Mouse (Mus musculus): ENCODE measurements at regions not wholly inside any gene's neighbourhood (a gene's known extent, or its start where the extent isn't known, plus 50 kb on each side); places are given as distances from the start of the nearest gene placed in this dataset.

DNA sequence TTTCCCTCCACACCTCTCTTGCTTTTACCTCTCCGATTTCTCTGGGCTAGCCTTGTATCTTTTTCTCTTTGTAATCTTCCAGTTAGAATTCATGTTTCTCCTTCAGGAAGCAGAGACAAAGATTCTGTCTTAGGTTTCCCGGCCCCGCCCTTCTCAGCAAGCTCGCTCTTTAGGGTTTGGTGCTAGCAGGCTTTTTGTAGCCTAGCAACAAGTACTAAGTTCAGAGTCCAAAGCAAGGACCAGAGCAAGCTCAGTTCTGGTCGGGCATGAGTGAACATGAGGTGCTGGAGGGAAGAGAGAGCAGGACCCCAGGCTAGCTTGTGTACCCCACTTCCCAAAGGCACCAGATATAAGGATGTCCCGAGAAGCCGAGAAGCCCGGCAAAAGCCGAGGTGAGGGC lies 70.0 kb upstream of the 4931429L15Rik start:
- H3K36me3 ChIP-seq (replicated peaks): no peaks in the 10 kb centered on the region

GRCm38 (mm10) chr9:46388677-46389676 lies 69.2 kb upstream of the 4931429L15Rik start:
- Histone ChIP-seq H3K9me3 (replicated peaks) (peaks cover 16% of the 10 kb centered on the region; the same call in 1 of the 2 replicates), H3K27me3 (ENCODE audit: insufficient read depth, low read length) (0 out of 2 replicates have a peak, but pooled peaks cover 2% of the 10 kb centered on the region), H3K4me3 (ENCODE audit: low read depth, low read length) (no peak overlapping the region), H3K36me3 (replicated peaks) (no peaks in the 10 kb centered on the region), H3K4me1 (ENCODE audit: insufficient read depth, low read depth, low read length) (no peaks in the 10 kb centered on the region)
- TF ChIP-seq POLR2AphosphoS5 (IDR thresholded peaks at IDR 0.05; ENCODE audit: insufficient replicate concordance, low read depth, low read length) (no peak), GATA1 (IDR thresholded peaks at IDR 0.05; ENCODE audit: borderline replicate concordance, low read length) (no peak), TAL1 (conservative IDR thresholded peaks at IDR 0.05; ENCODE audit: low read depth, low read length) (no peak), GATA2 (IDR thresholded peaks at IDR 0.05; ENCODE audit: borderline replicate concordance, low read depth, low read length) (no peak)
- DNase-seq (ENCODE audit: low spot score): no peak
- no peak for ATAC-seq (ENCODE audit: extremely low read depth, insufficient number of reproducible peaks, low FRiP score, poor library complexity, severe bottlenecking)

More for the DNA sequence above, 70.0 kb upstream of the 4931429L15Rik start:
- H3K27me3 ChIP-seq (ENCODE audit: insufficient read depth, low read length): 0 out of 2 replicates have a peak, but pooled peaks cover 2% of the 10 kb centered on the region
- DNase-seq (ENCODE audit: low spot score) (no peak), ATAC-seq (ENCODE audit: extremely low read depth, insufficient number of reproducible peaks, low FRiP score, poor library complexity, severe bottlenecking) (no peak)
- TF ChIP-seq GATA1 (IDR thresholded peaks at IDR 0.05; ENCODE audit: borderline replicate concordance, low read length): no peak
- no peak for TF ChIP-seq CTCF (IDR thresholded peaks at IDR 0.05; ENCODE audit: low read depth, low read length)
- TF ChIP-seq TAL1 (conservative IDR thresholded peaks at IDR 0.05; ENCODE audit: low read depth, low read length): no peak
- TF ChIP-seq POLR2AphosphoS5 (IDR thresholded peaks at IDR 0.05; ENCODE audit: insufficient replicate concordance, low read depth, low read length): no peak
- no peak for TF ChIP-seq GATA2 (IDR thresholded peaks at IDR 0.05; ENCODE audit: borderline replicate concordance, low read depth, low read length)
- H3K4me3 ChIP-seq (ENCODE audit: low read depth, low read length): no peak overlapping the region
- H3K9me3 ChIP-seq (replicated peaks): peaks cover 19% of the 10 kb centered on the region; the same call in 1 of the 2 replicates
- H3K4me1 ChIP-seq (ENCODE audit: insufficient read depth, low read depth, low read length): no peaks in the 10 kb centered on the region

DNA sequence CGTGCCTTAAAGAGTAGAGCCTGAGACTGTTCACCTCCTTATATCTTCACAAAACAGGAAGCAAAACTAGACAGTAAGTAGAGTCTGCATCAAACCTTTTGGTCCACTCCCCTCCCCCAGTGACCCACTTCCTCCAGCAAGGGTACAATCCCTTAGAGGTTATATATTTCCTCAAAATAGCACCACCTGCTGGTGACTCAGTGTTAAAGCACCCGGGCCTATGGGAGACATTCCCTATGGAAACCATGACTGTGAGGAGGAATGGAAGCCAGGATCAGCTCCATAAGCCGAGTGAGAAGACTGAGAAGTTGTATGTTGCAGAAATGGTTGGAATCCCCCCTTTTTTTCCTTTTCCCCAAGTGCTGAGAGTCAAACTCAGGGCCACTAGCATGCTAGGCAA lies 66.5 kb upstream of the 4931429L15Rik start:
- DNase-seq (ENCODE audit: low spot score) (no peak), ATAC-seq (ENCODE audit: extremely low read depth, insufficient number of reproducible peaks, low FRiP score, poor library complexity, severe bottlenecking) (no peak)
- Histone ChIP-seq H3K27me3 (ENCODE audit: insufficient read depth, low read length) (0 out of 2 replicates have a peak, but pooled peaks cover 2% of the 10 kb centered on the region), H3K4me3 (ENCODE audit: low read depth, low read length) (no peak overlapping the region), H3K36me3 (replicated peaks) (no peaks in the 10 kb centered on the region), H3K4me1 (ENCODE audit: insufficient read depth, low read depth, low read length) (no peaks in the 10 kb centered on the region), H3K9me3 (replicated peaks) (0 out of 2 replicates have a peak, but pooled peaks cover 9% of the 10 kb centered on the region)
- no peak for TF ChIP-seq POLR2AphosphoS5 (IDR thresholded peaks at IDR 0.05; ENCODE audit: insufficient replicate concordance, low read depth, low read length)
- TF ChIP-seq GATA1 (IDR thresholded peaks at IDR 0.05; ENCODE audit: borderline replicate concordance, low read length): no peak
- TF ChIP-seq CTCF (IDR thresholded peaks at IDR 0.05; ENCODE audit: low read depth, low read length): no peak
- no peak for TF ChIP-seq GATA2 (IDR thresholded peaks at IDR 0.05; ENCODE audit: borderline replicate concordance, low read depth, low read length)

DNA sequence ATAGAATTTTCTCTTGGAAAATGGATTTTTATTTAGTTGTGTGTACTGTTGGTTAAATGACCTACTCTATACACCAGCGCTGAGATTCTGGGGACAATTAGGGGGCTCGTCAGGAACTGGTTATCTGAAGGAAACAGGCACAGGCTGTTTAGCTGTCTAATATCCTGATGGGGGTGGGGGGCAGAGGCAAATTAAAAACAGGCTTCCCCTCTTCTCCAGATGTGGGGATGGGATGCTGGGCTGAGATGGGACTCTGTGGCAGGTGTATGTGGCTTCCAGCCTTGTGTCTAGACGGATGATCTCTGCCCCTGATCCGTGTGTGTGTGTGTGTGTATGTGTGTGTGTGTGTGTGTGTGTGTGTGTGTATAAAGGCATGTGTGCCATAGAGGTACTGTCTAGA lies 61.6 kb upstream of the 4931429L15Rik start:
- no peak for TF ChIP-seq TAL1 (conservative IDR thresholded peaks at IDR 0.05; ENCODE audit: low read depth, low read length)
- no peak for TF ChIP-seq POLR2AphosphoS5 (IDR thresholded peaks at IDR 0.05; ENCODE audit: insufficient replicate concordance, low read depth, low read length)
- TF ChIP-seq GATA2 (IDR thresholded peaks at IDR 0.05; ENCODE audit: borderline replicate concordance, low read depth, low read length): no peak
- H3K4me3 ChIP-seq (ENCODE audit: low read depth, low read length): no peak overlapping the region
- H3K27me3 ChIP-seq (ENCODE audit: insufficient read depth, low read length): no peaks in the 10 kb centered on the region

DNA sequence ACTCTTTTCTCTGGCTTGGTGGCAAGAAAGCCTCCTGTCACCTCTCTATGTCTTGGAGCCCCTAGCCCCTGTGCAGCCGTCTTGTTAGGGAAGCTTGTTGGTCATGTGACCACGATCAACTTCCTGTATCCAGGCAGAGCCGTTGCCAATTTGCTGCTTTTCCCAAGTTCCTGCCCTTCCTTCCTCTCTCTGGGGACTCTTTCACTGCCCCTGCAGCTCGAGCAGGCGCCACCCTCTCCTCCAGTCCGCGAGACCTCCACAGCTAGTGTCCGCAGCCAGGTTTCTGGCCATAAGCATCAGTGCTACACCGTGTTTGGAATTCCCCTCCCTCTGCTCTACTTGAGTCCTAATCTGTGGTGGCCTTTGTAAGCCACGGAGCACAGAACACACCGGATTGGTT lies 59.7 kb upstream of the 4931429L15Rik start:
- Histone ChIP-seq H3K27me3 (ENCODE audit: insufficient read depth, low read length) (no peaks in the 10 kb centered on the region), H3K36me3 (replicated peaks) (no peaks in the 10 kb centered on the region), H3K9me3 (replicated peaks) (peaks cover 6% of the 10 kb centered on the region; the same call in 1 of the 2 replicates), H3K4me1 (ENCODE audit: insufficient read depth, low read depth, low read length) (no peaks in the 10 kb centered on the region), H3K4me3 (ENCODE audit: low read depth, low read length) (no peak overlapping the region)
- ATAC-seq (ENCODE audit: extremely low read depth, insufficient number of reproducible peaks, low FRiP score, poor library complexity, severe bottlenecking) (no peak), DNase-seq (ENCODE audit: low spot score) (no peak)
- TF ChIP-seq GATA2 (IDR thresholded peaks at IDR 0.05; ENCODE audit: borderline replicate concordance, low read depth, low read length) (no peak), GATA1 (IDR thresholded peaks at IDR 0.05; ENCODE audit: borderline replicate concordance, low read length) (no peak), CTCF (IDR thresholded peaks at IDR 0.05; ENCODE audit: low read depth, low read length) (no peak), TAL1 (conservative IDR thresholded peaks at IDR 0.05; ENCODE audit: low read depth, low read length) (no peak), POLR2AphosphoS5 (IDR thresholded peaks at IDR 0.05; ENCODE audit: insufficient replicate concordance, low read depth, low read length) (no peak)

More for the DNA sequence above, 61.6 kb upstream of the 4931429L15Rik start:
- H3K9me3 ChIP-seq (replicated peaks): peaks cover 13% of the 10 kb centered on the region; the same call in 1 of the 2 replicates
- no peak for ATAC-seq (ENCODE audit: extremely low read depth, insufficient number of reproducible peaks, low FRiP score, poor library complexity, severe bottlenecking)
- H3K4me1 ChIP-seq (ENCODE audit: insufficient read depth, low read depth, low read length): no peaks in the 10 kb centered on the region
- H3K36me3 ChIP-seq (replicated peaks): no peaks in the 10 kb centered on the region
- no peak for DNase-seq (ENCODE audit: low spot score)

DNA sequence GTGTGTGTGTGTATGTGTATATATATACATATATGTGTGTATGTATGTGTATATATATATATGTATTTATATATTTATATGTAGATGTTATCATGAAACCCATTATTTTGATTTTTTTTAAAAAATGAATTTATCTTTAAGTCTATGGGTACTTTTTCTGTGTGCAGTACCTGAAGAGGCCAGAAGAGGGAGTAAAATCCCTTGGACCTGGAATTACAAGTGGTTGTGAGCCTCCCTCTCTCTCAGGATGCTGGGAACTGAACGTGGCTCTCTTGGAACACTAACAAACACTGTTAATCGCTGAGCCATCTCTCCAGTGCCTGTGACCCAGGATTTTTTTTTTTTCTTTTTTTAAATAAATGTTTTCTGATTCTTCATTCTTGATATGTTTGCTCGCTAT lies 58.6 kb upstream of the 4931429L15Rik start:
- TF ChIP-seq GATA1 (IDR thresholded peaks at IDR 0.05; ENCODE audit: borderline replicate concordance, low read length) (no peak), CTCF (IDR thresholded peaks at IDR 0.05; ENCODE audit: low read depth, low read length) (no peak), TAL1 (conservative IDR thresholded peaks at IDR 0.05; ENCODE audit: low read depth, low read length) (no peak), GATA2 (IDR thresholded peaks at IDR 0.05; ENCODE audit: borderline replicate concordance, low read depth, low read length) (no peak), POLR2AphosphoS5 (IDR thresholded peaks at IDR 0.05; ENCODE audit: insufficient replicate concordance, low read depth, low read length) (no peak)
- Histone ChIP-seq H3K9me3 (replicated peaks) (peaks cover 6% of the 10 kb centered on the region; the same call in 1 of the 2 replicates), H3K36me3 (replicated peaks) (no peaks in the 10 kb centered on the region), H3K27me3 (ENCODE audit: insufficient read depth, low read length) (no peaks in the 10 kb centered on the region), H3K4me1 (ENCODE audit: insufficient read depth, low read depth, low read length) (no peaks in the 10 kb centered on the region), H3K4me3 (ENCODE audit: low read depth, low read length) (no peak overlapping the region)
- DNase-seq (ENCODE audit: low spot score) (no peak), ATAC-seq (ENCODE audit: extremely low read depth, insufficient number of reproducible peaks, low FRiP score, poor library complexity, severe bottlenecking) (no peak)
